Mouse (Mus musculus) G1E-ER4 (cell line): ENCODE measurements around the gene Gm45021. TPM values are rescaled to one million over a fixed set of nuclear protein-coding genes. Genes with fewer than 3 reads are reported as not detected.

ENCODE experiments used
- GATA1 ChIP-seq: IDR thresholded peaks from one replicate; pipeline ENCODE4 v1.8.0; 2012; ENCODE audit warnings: low read length, inconsistent platforms
- polyA plus RNA-seq: library from polyadenylated mRNA; stranded (reverse); fragments of >175 nt; gene quantifications from 2 replicates; pipeline ENCODE4 v1.2.3, GENCODE M21; 2012

The Gm45021 gene
- polyA plus RNA-seq, 1 experiment: not detected

GRCm38 (mm10) chr6:48628377-48628776 lies 39.0 kb downstream of the Gm45021 start:
- no peak for TF ChIP-seq GATA1

GRCm38 (mm10) chr6:48628808-48629660 lies 39.6 kb downstream of the Gm45021 start:
- no peak for TF ChIP-seq GATA1

- TF ChIP-seq GATA1: no peak
Observed at GRCm38 (mm10) chr6:48629661-48630034, 40.2 kb downstream of the Gm45021 start.

- no peak for TF ChIP-seq GATA1
Observed at GRCm38 (mm10) chr6:48630831-48631230, 41.4 kb downstream of the Gm45021 start.

GRCm38 (mm10) chr6:48635105-48635504 lies 45.7 kb downstream of the Gm45021 start:
- no peak for TF ChIP-seq GATA1

- no peak for TF ChIP-seq GATA1
Observed at GRCm38 (mm10) chr6:48636515-48636914, 47.1 kb downstream of the Gm45021 start.

- no peak for TF ChIP-seq GATA1
Observed at GRCm38 (mm10) chr6:48637811-48638500, 48.5 kb downstream of the Gm45021 start.

GRCm38 (mm10) chr6:48638553-48638952 lies 49.1 kb downstream of the Gm45021 start:
- TF ChIP-seq GATA1: no peak

GRCm38 (mm10) chr6:48641391-48641790 lies 52.0 kb downstream of the Gm45021 start:
- TF ChIP-seq GATA1: no peak

GRCm38 (mm10) chr6:48642764-48643292 lies 53.4 kb downstream of the Gm45021 start:
- no peak for TF ChIP-seq GATA1

GRCm38 (mm10) chr6:48645660-48646308 lies 56.4 kb downstream of the Gm45021 start:
- no peak for TF ChIP-seq GATA1

GRCm38 (mm10) chr6:48646309-48646690 lies 56.9 kb downstream of the Gm45021 start:
- no peak for TF ChIP-seq GATA1

GRCm38 (mm10) chr6:48646995-48647394 lies 57.6 kb downstream of the Gm45021 start, which contains the start of gene Gimap8:
Gimap8 (plus strand) TSS chr6:48647234.
- no peak for TF ChIP-seq GATA1

GRCm38 (mm10) chr6:48647611-48648010 lies 58.2 kb downstream of the Gm45021 start:
- TF ChIP-seq GATA1: no peak

GRCm38 (mm10) chr6:48648779-48649178 lies 59.4 kb downstream of the Gm45021 start:
- TF ChIP-seq GATA1: no peak

GRCm38 (mm10) chr6:48650041-48650440 lies 60.6 kb downstream of the Gm45021 start:
- TF ChIP-seq GATA1: no peak

- no peak for TF ChIP-seq GATA1
Observed at GRCm38 (mm10) chr6:48658721-48659120, 69.3 kb downstream of the Gm45021 start.

Other genes starting within 250 kb of the Gm45021 start
- gene Krba1, start 194.0 kb upstream of the Gm45021 start, polyA plus RNA-seq: not detected in 2 replicates
- gene Zfp467, start 143.8 kb upstream of the Gm45021 start, polyA plus RNA-seq: not detected in 2 replicates
- gene Sspo, start 141.4 kb upstream of the Gm45021 start, polyA plus RNA-seq: not detected in 2 replicates
- gene Atp6v0e2, start 52.0 kb upstream of the Gm45021 start, polyA plus RNA-seq: not detected in 2 replicates
- not detected in 2 replicates for gene Lrrc61, start 34.8 kb upstream of the Gm45021 start, polyA plus RNA-seq
- gene Rarres2, start 16.8 kb upstream of the Gm45021 start, polyA plus RNA-seq: not detected in 2 replicates
- not detected in 2 replicates for gene Repin1, start 4.3 kb downstream of the Gm45021 start, polyA plus RNA-seq
- not detected in 2 replicates for gene Gm44965, start 4.3 kb downstream of the Gm45021 start, polyA plus RNA-seq
- not detected in 2 replicates for gene Zfp775, start 12.5 kb downstream of the Gm45021 start, polyA plus RNA-seq
- gene AI854703, start 37.2 kb downstream of the Gm45021 start, polyA plus RNA-seq: 0.02 TPM in 1 of 2 replicates, not detected in the other
- not detected in 2 replicates for gene Gimap8, start 57.6 kb downstream of the Gm45021 start, polyA plus RNA-seq
- 0.32 and 0.73 TPM in 2 replicates for gene Gimap9, start 86.5 kb downstream of the Gm45021 start, polyA plus RNA-seq
- gene Gimap4, start 94.9 kb downstream of the Gm45021 start, polyA plus RNA-seq: not detected in 2 replicates
- gene Gimap6, start 118.6 kb downstream of the Gm45021 start, polyA plus RNA-seq: 0.06 and 0.09 TPM in 2 replicates
- gene Gm28053, start 129.0 kb downstream of the Gm45021 start, polyA plus RNA-seq: not detected in 2 replicates
- gene Gimap7, start 129.0 kb downstream of the Gm45021 start, polyA plus RNA-seq: not detected in 2 replicates
- not detected in 2 replicates for gene Gimap1, start 149.4 kb downstream of the Gm45021 start, polyA plus RNA-seq
- gene Gimap5, start 156.6 kb downstream of the Gm45021 start, polyA plus RNA-seq: not detected in 2 replicates
- not detected in 2 replicates for gene Gimap3, start 181.2 kb downstream of the Gm45021 start, polyA plus RNA-seq